Mouse (Mus musculus) thymus, adult 2 months (tissue): ENCODE results near the gene Pax5. TPM values are rescaled to one million over a fixed set of nuclear protein-coding genes. Genes with fewer than 3 reads are reported as not detected.

Experiments
- DNase-seq: peaks from one replicate; pipeline ENCODE4 v3.0.0; 2021
- H3K27ac ChIP-seq: fragments of 200-500 bp; 2 replicates; pipeline ENCODE4 v1.5.1; 2012; ENCODE audit warnings: low read length, control low read depth; ENCODE audit not compliant: control insufficient read depth, insufficient read depth
- H3K27me3 ChIP-seq: fragments of 200-500 bp; 2 replicates; pipeline ENCODE4 v1.6.1; 2012; ENCODE audit warnings: mild to moderate bottlenecking, low read length, moderate library complexity, mixed read lengths; ENCODE audit not compliant: control insufficient read depth, insufficient read depth
- H3K36me3 ChIP-seq: fragments of 200-500 bp; 2 replicates; pipeline ENCODE4 v1.6.1; 2012; ENCODE audit warnings: mild to moderate bottlenecking, low read length, moderate library complexity; ENCODE audit not compliant: control insufficient read depth, insufficient read depth
- H3K4me1 ChIP-seq: fragments of 200-500 bp; replicated peaks from 2 replicates; pipeline ENCODE4 v1.6.1; 2012; ENCODE audit warnings: low read length; ENCODE audit not compliant: control insufficient read depth, insufficient read depth
- H3K4me3 ChIP-seq: fragments of 200-500 bp; 2 replicates; pipeline ENCODE4 v1.5.1; 2012; ENCODE audit warnings: mild to moderate bottlenecking, low read length, control low read depth, moderate library complexity; ENCODE audit not compliant: control insufficient read depth, insufficient read depth
- CTCF ChIP-seq: fragments of 200-500 bp; IDR thresholded peaks from 2 replicates; pipeline ENCODE4 v1.5.1; 2012; ENCODE audit warnings: mild to moderate bottlenecking, control low read depth, low read length, moderate library complexity, borderline replicate concordance; ENCODE audit not compliant: control insufficient read depth, poor library complexity, insufficient read depth; ENCODE audit errors: extremely low read depth
- POLR2A ChIP-seq: fragments of 200-500 bp; IDR thresholded peaks from 2 replicates; pipeline ENCODE4 v1.6.1; 2012; ENCODE audit warnings: mild to moderate bottlenecking, low read length, control low read depth, moderate library complexity; ENCODE audit not compliant: control insufficient read depth, poor library complexity, insufficient read depth; ENCODE audit errors: extremely low read depth
- WGBS: fragments of 180-500 bp; shearing (Covaris S2); methylation state at CpG from one replicate; pipeline ENCODE4 v1.1.7; 2018; 5-methylcytosine and 5-hydroxymethylcytosine counted together
- polyA plus RNA-seq: library from polyadenylated mRNA; depleted of rRNA; stranded (reverse); fragments of >200 nt; gene quantifications from 2 replicates; pipeline ENCODE4 v1.2.3, GENCODE M21; 2012

Pax5 gene
- polyA plus RNA-seq, 1 experiment, result 2.7 TPM

DNA sequence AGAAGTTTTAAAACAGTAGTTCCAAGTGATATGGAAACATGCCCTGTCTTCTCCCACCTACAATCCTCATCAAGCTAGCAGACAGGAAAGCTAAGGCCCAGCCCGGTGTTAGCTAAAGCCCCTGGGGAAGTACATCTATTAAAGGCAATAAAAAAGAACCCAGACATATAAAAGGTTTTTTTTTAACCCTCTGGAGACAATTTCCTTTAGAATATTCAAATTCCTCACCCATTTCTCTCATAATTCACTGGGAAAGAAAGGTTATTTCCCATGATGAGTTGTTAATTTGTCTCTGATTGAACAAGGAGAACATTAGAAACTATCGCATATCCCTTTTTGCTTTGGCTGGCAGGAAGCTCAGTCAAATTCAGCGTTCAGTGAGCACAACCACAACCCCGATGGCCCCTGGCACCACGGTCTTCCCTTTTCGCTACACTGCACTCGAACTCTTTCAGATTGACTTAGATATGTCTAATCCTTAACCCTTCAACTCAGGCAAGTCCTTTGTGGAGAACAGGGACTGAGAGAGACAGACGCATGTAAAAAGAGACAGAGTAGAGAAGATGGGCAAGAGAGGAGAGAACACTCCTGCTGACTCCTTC, 96.1 kb downstream of the Pax5 start:
- H3K4me1 ChIP-seq, result no peaks in the 10 kb centered on the region
- DNase-seq, result no peak
- H3K27me3 ChIP-seq, result no peaks in the 10 kb centered on the region
- WGBS, result 63% methylated on average over 8 of the region's 8 CpGs
- no peak overlapping the region for H3K4me3 ChIP-seq
- H3K27ac ChIP-seq, result no peak overlapping the region
- H3K36me3 ChIP-seq, result no peaks in the 10 kb centered on the region
- no peak for TF ChIP-seq CTCF
- no peak for TF ChIP-seq POLR2A

DNA sequence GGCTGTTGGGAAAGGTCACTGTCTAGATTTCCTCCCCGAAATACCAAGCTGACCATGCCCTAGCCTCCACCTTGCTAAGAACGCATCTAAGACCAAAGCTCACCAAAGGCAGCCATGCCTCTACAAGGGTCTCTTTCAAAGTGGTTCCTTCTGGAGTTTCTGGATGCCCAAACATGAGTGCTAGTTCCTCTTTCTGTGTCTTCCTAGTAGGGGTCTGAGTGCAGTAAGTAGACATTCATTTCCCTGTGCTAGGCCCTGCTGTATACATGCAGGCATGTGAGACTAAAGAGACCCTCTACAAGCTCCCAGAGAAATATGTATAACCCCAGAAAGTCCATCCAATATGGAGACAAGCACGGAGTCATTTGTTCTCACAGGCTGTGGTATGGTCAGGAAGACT, 97.9 kb downstream of the Pax5 start:
- no peak for TF ChIP-seq POLR2A
- TF ChIP-seq CTCF, result no peak
- Histone ChIP-seq H3K36me3 (no peaks in the 10 kb centered on the region), H3K27me3 (no peaks in the 10 kb centered on the region), H3K4me1 (no peaks in the 10 kb centered on the region), H3K4me3 (no peak overlapping the region), H3K27ac (no peak overlapping the region)
- WGBS, result 92% methylated on average over 3 of the region's 3 CpGs
- DNase-seq, result no peak

DNA sequence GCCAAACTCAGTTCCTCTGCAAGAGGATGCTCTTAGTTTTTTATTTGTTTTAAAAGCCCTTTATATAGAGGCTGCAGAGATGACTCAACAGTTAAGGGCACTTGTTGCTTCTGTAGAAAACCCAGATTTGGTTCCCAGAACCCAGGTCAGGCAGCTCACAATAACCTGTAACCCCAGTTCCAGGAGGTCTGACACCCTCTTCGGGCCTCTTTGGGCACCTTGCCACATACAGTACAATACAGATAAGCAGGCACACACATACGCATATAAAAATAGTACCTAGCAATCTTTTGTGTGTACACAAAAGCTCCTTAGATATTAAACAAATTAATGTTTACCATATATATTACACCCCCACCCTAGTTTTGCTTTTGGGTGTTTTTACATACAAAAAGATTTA, 104.8 kb downstream of the Pax5 start:
- WGBS, result 79% methylated on average over 2 of the region's 2 CpGs
- Histone ChIP-seq H3K27ac (no peak overlapping the region), H3K4me3 (no peak overlapping the region), H3K36me3 (no peaks in the 10 kb centered on the region), H3K27me3 (no peaks in the 10 kb centered on the region), H3K4me1 (no peaks in the 10 kb centered on the region)
- TF ChIP-seq CTCF (no peak), POLR2A (no peak)
- no peak for DNase-seq

DNA sequence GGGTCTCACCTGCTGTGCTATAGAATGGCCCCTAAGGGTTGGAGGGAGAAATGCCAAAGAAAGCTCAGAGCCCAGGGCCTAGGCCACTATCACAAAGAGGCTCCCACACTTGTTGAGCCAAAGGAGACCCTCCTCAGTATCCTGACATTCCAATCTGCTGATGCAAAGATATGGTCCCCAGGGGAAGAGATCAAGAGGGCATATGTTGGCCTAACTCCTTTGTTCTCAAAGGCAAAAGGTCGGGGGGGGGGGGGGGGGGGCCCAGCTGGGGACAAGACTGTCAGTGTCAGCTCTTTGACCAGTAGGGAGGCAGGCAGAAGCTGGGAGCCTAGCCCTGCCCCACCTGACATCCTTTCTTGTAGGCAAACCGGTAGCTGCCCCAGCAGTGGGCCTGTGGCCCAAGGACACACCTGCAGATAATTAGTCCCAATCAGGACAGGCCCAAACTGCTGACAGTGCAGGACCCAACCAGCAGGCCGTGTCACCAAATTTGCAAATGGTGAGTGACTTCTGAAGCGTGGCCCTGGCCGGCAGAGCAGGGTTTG, 108.0 kb downstream of the Pax5 start:
- Histone ChIP-seq H3K36me3 (no peaks in the 10 kb centered on the region), H3K27me3 (no peaks in the 10 kb centered on the region), H3K4me3 (no peak overlapping the region), H3K4me1 (no peaks in the 10 kb centered on the region), H3K27ac (no peak overlapping the region)
- no peak for DNase-seq
- TF ChIP-seq CTCF, result no peak
- TF ChIP-seq POLR2A, result no peak
- WGBS, result 53% methylated on average over 5 of the region's 5 CpGs

- TF ChIP-seq POLR2A (no peak), CTCF (no peak)
- no peaks in the 10 kb centered on the region for H3K27me3 ChIP-seq
- no peaks in the 10 kb centered on the region for H3K36me3 ChIP-seq
- no peak overlapping the region for H3K27ac ChIP-seq
- H3K4me1 ChIP-seq, result no peaks in the 10 kb centered on the region
- H3K4me3 ChIP-seq, result no peak overlapping the region
- DNase-seq, result no peak
- WGBS, result 82% methylated on average over 8 of the region's 8 CpGs
These were observed 108.9 kb downstream of the Pax5 start for GRCm38 (mm10) chr4:44601370-44601769.

DNA sequence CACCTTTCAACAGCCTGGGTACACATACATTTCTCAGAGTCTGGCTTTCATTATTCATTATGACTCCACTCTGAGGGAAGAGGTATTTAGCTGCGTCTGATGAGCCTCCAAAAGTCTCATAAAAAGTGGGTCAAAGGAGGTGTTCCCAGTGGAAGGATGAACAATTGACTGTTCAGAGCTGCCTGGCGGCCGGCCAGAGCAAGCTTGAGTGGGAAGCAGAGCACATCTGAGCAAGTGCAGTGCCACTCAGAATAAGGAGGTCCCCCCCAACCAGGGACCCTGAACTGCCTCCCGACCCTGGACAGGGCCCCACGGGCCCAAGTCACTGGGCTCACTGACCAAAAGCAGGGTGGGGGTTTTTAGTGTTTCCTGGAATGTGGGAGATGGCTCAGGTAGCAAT, 109.4 kb downstream of the Pax5 start:
- no peak for TF ChIP-seq POLR2A
- TF ChIP-seq CTCF, result no peak
- no peak for DNase-seq
- H3K4me3 ChIP-seq, result no peak overlapping the region
- H3K36me3 ChIP-seq, result no peaks in the 10 kb centered on the region
- 69% methylated on average over 5 of the region's 5 CpGs for WGBS
- no peak overlapping the region for H3K27ac ChIP-seq
- H3K27me3 ChIP-seq, result no peaks in the 10 kb centered on the region
- H3K4me1 ChIP-seq, result no peaks in the 10 kb centered on the region

- Histone ChIP-seq H3K27ac (no peak overlapping the region), H3K27me3 (no peaks in the 10 kb centered on the region), H3K4me1 (no peaks in the 10 kb centered on the region), H3K4me3 (no peak overlapping the region), H3K36me3 (no peaks in the 10 kb centered on the region)
- WGBS, result 89% methylated on average over 9 of the region's 9 CpGs
- no peak for TF ChIP-seq POLR2A
- TF ChIP-seq CTCF, result no peak
- DNase-seq, result no peak
These were observed 112.3 kb downstream of the Pax5 start for GRCm38 (mm10) chr4:44597965-44598364.
